Mouse (Mus musculus): ENCODE data around the gene Rgs19.
A peak's percentile ranks its signal among the peaks of the same experiment; 100 is the strongest.

The Rgs19 gene

GRCm38 (mm10) chr2:181681978-181682377 is 11.8 kb downstream of the Rgs19 start:
- DNase-seq, result no peak

GRCm38 (mm10) chr2:181680716-181681117 is 13.1 kb downstream of the Rgs19 start:
- DNase-seq, result no peak

GRCm38 (mm10) chr2:181679951-181680715 is 13.6 kb downstream of the Rgs19 start, which contains the start of gene Tcea2:
Gene Tcea2, plus strand, starts transcription at chr2:181680310.
- peak; percentile 82 to 85 for DNase-seq

GRCm38 (mm10) chr2:181678780-181679179 is 15.0 kb downstream of the Rgs19 start:
- DNase-seq, result peak; percentile 86 to 87

- DNase-seq, result peak in 1 of 2 experiments; percentile 69
Measured at GRCm38 (mm10) chr2:181677755-181678098, 16.1 kb downstream of the Rgs19 start.

- DNase-seq, result peak; percentile 68 to 84
Measured at GRCm38 (mm10) chr2:181677096-181677754, 16.6 kb downstream of the Rgs19 start.

- DNase-seq, result no peak
Measured at GRCm38 (mm10) chr2:181676424-181676823, 17.4 kb downstream of the Rgs19 start.

GRCm38 (mm10) chr2:181675454-181675853 is 18.3 kb downstream of the Rgs19 start:
- peak; percentile 82 to 91 for DNase-seq

GRCm38 (mm10) chr2:181674934-181675333 is 18.8 kb downstream of the Rgs19 start:
- no peak for DNase-seq

GRCm38 (mm10) chr2:181673501-181673900 is 20.3 kb downstream of the Rgs19 start:
- DNase-seq, result peak; percentile 46 to 77

- no peak for DNase-seq
Measured at GRCm38 (mm10) chr2:181671984-181672383, 21.8 kb downstream of the Rgs19 start.

GRCm38 (mm10) chr2:181671326-181671725 is 22.5 kb downstream of the Rgs19 start, which contains the start of gene Sox18:
Gene Sox18, minus strand, starts transcription at chr2:181671640.
- DNase-seq, result peak; percentile 75 to 83

- DNase-seq, result no peak
Measured at GRCm38 (mm10) chr2:181670913-181671311, 22.9 kb downstream of the Rgs19 start.

GRCm38 (mm10) chr2:181670285-181670912 is 23.4 kb downstream of the Rgs19 start:
- DNase-seq, result peak; percentile 39 to 52

- DNase-seq, result peak; percentile 75 to 89
Measured at GRCm38 (mm10) chr2:181663298-181663630, 30.5 kb downstream of the Rgs19 start.

- peak in 1 of 2 experiments; percentile 44 for DNase-seq
Measured at GRCm38 (mm10) chr2:181662620-181663297, 31.0 kb downstream of the Rgs19 start.

GRCm38 (mm10) chr2:181659609-181660055 is 34.1 kb downstream of the Rgs19 start:
- peak; percentile 91 to 93 for DNase-seq

GRCm38 (mm10) chr2:181658930-181659555 is 34.7 kb downstream of the Rgs19 start:
- DNase-seq, result peak; percentile 76

GRCm38 (mm10) chr2:181658528-181658927 is 35.2 kb downstream of the Rgs19 start:
- DNase-seq, result no peak

GRCm38 (mm10) chr2:181657441-181657840 is 36.3 kb downstream of the Rgs19 start:
- DNase-seq, result no peak

- DNase-seq, result no peak
Measured at GRCm38 (mm10) chr2:181656734-181657133, 37.0 kb downstream of the Rgs19 start, which contains the start of gene Gm29797. Gene Gm29797, plus strand, starts transcription at chr2:181657034.

- DNase-seq, result no peak
Measured at GRCm38 (mm10) chr2:181653523-181653922, 40.3 kb downstream of the Rgs19 start.
